In the genomic region with DNA sequence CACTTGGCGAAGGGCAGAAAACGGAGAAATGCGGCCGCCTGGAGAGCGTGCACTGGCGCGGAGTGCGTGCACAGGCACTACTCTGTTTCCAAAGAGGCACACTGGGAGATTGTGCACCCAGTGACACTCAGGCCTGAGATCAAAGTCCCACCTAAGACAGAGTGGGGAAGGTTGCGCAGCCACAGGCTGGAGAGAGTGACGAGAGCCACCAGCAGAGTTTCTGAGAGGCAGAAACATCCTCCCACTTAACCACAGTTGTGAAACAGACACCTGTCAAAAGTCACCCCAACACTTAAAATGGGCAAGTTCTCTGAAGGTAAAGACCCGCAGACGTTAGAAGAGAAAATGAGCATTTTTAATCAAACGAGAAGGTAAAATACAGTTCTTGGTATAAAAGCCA, we compare ENCODE assay signal across 13 mouse cellular contexts.
A peak's percentile ranks its signal among the peaks of the same experiment; 100 is the strongest.
DNase-seq lines count a peak whose midpoint lies in the region; ATAC-seq lines count a peak whose summit lies in the region.
"Had no signal": no experiment of that assay in that cellular context is flagged by ENCODE, and none has a peak within 500 bp of the region (broad histone marks: within the 10 kb centered on the region; RNA-seq: fewer than 3 reads in every experiment).

No protein-coding gene starts in this region.

- ATAC-seq in common myeloid progenitor, adult 5-6 weeks (replicated peaks; ENCODE audit: low read depth, poor library complexity, severe bottlenecking) = peak; percentile 41
- peak; percentile 27; the same call in 1 of the 2 replicates for ATAC-seq in neutrophil, adult 5-6 weeks (ENCODE audit: extremely low read depth, insufficient number of reproducible peaks, low FRiP score, poor library complexity, severe bottlenecking)
- ATAC-seq: forebrain, embryonic 13.5 days had no signal

- DNase-seq in spleen, adult 18-20 months = peak; percentile 21 to 28
- DNase-seq in spleen, postnatal 4 days (ENCODE audit: low spot score in 2 of 2) = no peak
- no peak for DNase-seq in urinary bladder, adult 18-20 months (ENCODE audit: low spot score in 2 of 2)
- DNase-seq in left cerebral cortex, postnatal 36 days (ENCODE audit: low spot score in 2 of 2) = no peak
- no peak for DNase-seq in adrenal gland, postnatal 10 days
- DNase-seq: adrenal gland, postnatal 14 days; cerebellum, postnatal 36 days; gastrocnemius, adult 2 months; kidney, adult 2 months; lung, embryonic 14.5 days had no signal

- intact Hi-C loops in left cerebral cortex, postnatal 36 days (cut with DNase I) = no loop called here

Comparison
In these comparisons a context has a peak if more than half of its experiments do, and no peak if none do; other contexts are left out.
1. DNase-seq: peak in spleen, adult 18-20 months (2 of 2); none in spleen, postnatal 4 days (0 of 2), urinary bladder, adult 18-20 months (0 of 2), left cerebral cortex, postnatal 36 days (0 of 2) and adrenal gland, postnatal 10 days (single experiment).